Mouse (Mus musculus) CH12.LX (cell line): Measurements from ENCODE around the gene H2-DMa. TPM values are rescaled to one million over a fixed set of nuclear protein-coding genes. Genes with fewer than 3 reads are reported as not detected.
A peak's percentile ranks its signal among the peaks of the same experiment; 100 is the strongest.

Experiments
- DNase-seq: peaks from one replicate; pipeline ENCODE4 v3.0.0-alpha.2; 2013; ENCODE audit errors: extremely low read depth
- H3K27ac ChIP-seq: 2 replicates; pipeline ENCODE4 v1.5.1; 2012; ENCODE audit warnings: low read depth, mild to moderate bottlenecking, control low read depth, moderate library complexity; ENCODE audit not compliant: insufficient read depth
- H3K27me3 ChIP-seq: replicated peaks from 2 replicates; pipeline ENCODE3; 2012; ENCODE audit warnings: inconsistent platforms
- H3K36me3 ChIP-seq, 2 experiments: replicated peaks in 1 of 2; 2 replicates each; pipeline versions ENCODE3 to v1.6.1; 2012; ENCODE audit warnings: inconsistent platforms in 1 of 2, low read length in 1 of 2, mild to moderate bottlenecking in 1 of 2, mixed read lengths in 1 of 2, moderate library complexity in 1 of 2; ENCODE audit not compliant: control insufficient read depth in 1 of 2, insufficient read depth in 1 of 2
- H3K4me1 ChIP-seq, 2 experiments: 2 replicates each; pipeline ENCODE4 v1.6.1; 2012; ENCODE audit warnings: inconsistent platforms in 1 of 2, moderate library complexity in 1 of 2; ENCODE audit not compliant: insufficient read depth in 2 of 2, control insufficient read depth in 1 of 2
- H3K4me2 ChIP-seq: 2 replicates; pipeline ENCODE4 v1.6.1; 2012; ENCODE audit warnings: low read depth, mild to moderate bottlenecking, control low read depth; ENCODE audit not compliant: poor library complexity, insufficient read depth, severe bottlenecking
- H3K4me3 ChIP-seq, 3 experiments: fragments of 150-350 bp in 1 of 3; sonication (generic) in 1 of 3; replicated peaks in 1 of 3; 2 replicates each; pipeline versions ENCODE3 to v1.5.1; 2011 to 2012; ENCODE audit warnings: low read depth in 2 of 3, low read length in 2 of 3, mild to moderate bottlenecking in 2 of 3, moderate library complexity in 2 of 3, control low read depth in 1 of 3, improper control_type of control experiment in 1 of 3, inconsistent platforms in 1 of 3, mixed read lengths in 1 of 3; ENCODE audit not compliant: poor library complexity in 1 of 3
- H3K79me2 ChIP-seq: replicated peaks from 2 replicates; pipeline ENCODE4 v1.6.1; 2012; ENCODE audit warnings: mild to moderate bottlenecking, moderate library complexity; ENCODE audit not compliant: control insufficient read depth, poor library complexity, insufficient read depth, severe bottlenecking; ENCODE audit errors: extremely low read depth
- H3K9ac ChIP-seq: 2 replicates; pipeline ENCODE4 v1.6.1; 2012; ENCODE audit warnings: low read depth, mild to moderate bottlenecking, control low read depth, moderate library complexity; ENCODE audit not compliant: insufficient read depth
- H3K9me3 ChIP-seq: replicated peaks from 2 replicates; pipeline ENCODE3; 2012; ENCODE audit warnings: low read length, inconsistent platforms, mixed read lengths
- BHLHE40 ChIP-seq: IDR thresholded peaks from 2 replicates; pipeline ENCODE4 v1.6.1; 2011; ENCODE audit warnings: mild to moderate bottlenecking, low read depth, low read length, improper control_type of control experiment
- CHD1 ChIP-seq: IDR thresholded peaks from 2 replicates; pipeline ENCODE4 v1.6.1; 2012; ENCODE audit warnings: low read depth, low read length, improper control_type of control experiment, inconsistent platforms
- CHD2 ChIP-seq: IDR thresholded peaks from 2 replicates; pipeline ENCODE4 v1.6.1; 2011; ENCODE audit warnings: low read length, improper control_type of control experiment
- ELF1 ChIP-seq: IDR thresholded peaks from 2 replicates; pipeline ENCODE4 v1.6.1; 2014; ENCODE audit warnings: low read depth, mild to moderate bottlenecking, inconsistent platforms, low read length, improper control_type of control experiment
- EP300 ChIP-seq: IDR thresholded peaks from 2 replicates; pipeline ENCODE4 v1.6.1; 2011; ENCODE audit warnings: low read length, improper control_type of control experiment
- ETS1 ChIP-seq: conservative IDR thresholded peaks from 2 replicates; pipeline ENCODE4 v1.6.1; 2012; ENCODE audit warnings: low read depth, mild to moderate bottlenecking, inconsistent platforms, low read length, improper control_type of control experiment, moderate library complexity
- GABPA ChIP-seq: IDR thresholded peaks from 2 replicates; pipeline ENCODE4 v1.6.1; 2012; ENCODE audit warnings: low read depth, low read length, improper control_type of control experiment, inconsistent platforms; ENCODE audit not compliant: insufficient replicate concordance
- IRF4 ChIP-seq: IDR thresholded peaks from 2 replicates; pipeline ENCODE4 v1.6.1; 2014; ENCODE audit warnings: low read depth, mild to moderate bottlenecking, inconsistent platforms, low read length, improper control_type of control experiment
- JUN ChIP-seq: IDR thresholded peaks from 2 replicates; pipeline ENCODE4 v1.6.1; 2011; ENCODE audit warnings: low read depth, mild to moderate bottlenecking, low read length, improper control_type of control experiment, moderate library complexity; ENCODE audit not compliant: insufficient read depth
- MAFK ChIP-seq: IDR thresholded peaks from 2 replicates; pipeline ENCODE4 v1.6.1; 2011; ENCODE audit warnings: low read length, improper control_type of control experiment; ENCODE audit not compliant: insufficient replicate concordance
- MAX ChIP-seq: IDR thresholded peaks from 2 replicates; pipeline ENCODE4 v1.6.1; 2011; ENCODE audit warnings: low read length, improper control_type of control experiment
- MAZ ChIP-seq: IDR thresholded peaks from 2 replicates; pipeline ENCODE4 v1.6.1; 2012; ENCODE audit warnings: low read depth, mild to moderate bottlenecking, inconsistent platforms, low read length, improper control_type of control experiment, moderate library complexity
- MEF2A ChIP-seq: IDR thresholded peaks from 2 replicates; pipeline ENCODE4 v1.6.1; 2014; ENCODE audit warnings: low read depth, mild to moderate bottlenecking, inconsistent platforms, low read length, improper control_type of control experiment, borderline replicate concordance
- MXI1 ChIP-seq: IDR thresholded peaks from 2 replicates; pipeline ENCODE4 v1.6.1; 2011; ENCODE audit warnings: mild to moderate bottlenecking, low read depth, low read length, improper control_type of control experiment
- MYC ChIP-seq: IDR thresholded peaks from 2 replicates; pipeline ENCODE4 v1.6.1; 2011; ENCODE audit warnings: low read depth, mild to moderate bottlenecking, improper control_type of control experiment, low read length
- NELFE ChIP-seq: IDR thresholded peaks from 2 replicates; pipeline ENCODE4 v1.6.1; 2011; ENCODE audit warnings: low read depth, low read length, improper control_type of control experiment
- NRF1 ChIP-seq: IDR thresholded peaks from 2 replicates; pipeline ENCODE4 v1.6.1; 2014; ENCODE audit warnings: low read depth, mild to moderate bottlenecking, inconsistent platforms, low read length, improper control_type of control experiment, moderate library complexity
- POLR2A ChIP-seq: IDR thresholded peaks from 2 replicates; pipeline ENCODE4 v1.6.1; 2011; ENCODE audit warnings: low read depth, mild to moderate bottlenecking, improper control_type of control experiment, low read length
- RAD21 ChIP-seq: IDR thresholded peaks from 2 replicates; pipeline ENCODE4 v1.6.1; 2011; ENCODE audit warnings: low read depth, mild to moderate bottlenecking, low read length, improper control_type of control experiment, moderate library complexity
- RCOR1 ChIP-seq: conservative IDR thresholded peaks from 2 replicates; pipeline ENCODE4 v1.6.1; 2012; ENCODE audit warnings: low read depth, mild to moderate bottlenecking, inconsistent platforms, low read length, improper control_type of control experiment
- SIN3A ChIP-seq: IDR thresholded peaks from 2 replicates; pipeline ENCODE4 v1.6.1; 2012; ENCODE audit warnings: low read length, improper control_type of control experiment, inconsistent platforms
- SMC3 ChIP-seq: IDR thresholded peaks from 2 replicates; pipeline ENCODE4 v1.6.1; 2011; ENCODE audit warnings: low read depth, low read length, improper control_type of control experiment
- TBP ChIP-seq: conservative IDR thresholded peaks from 2 replicates; pipeline ENCODE4 v1.6.1; 2011; ENCODE audit warnings: low read depth, low read length, improper control_type of control experiment
- TCF12 ChIP-seq: IDR thresholded peaks from 2 replicates; pipeline ENCODE4 v1.6.1; 2014; ENCODE audit warnings: low read depth, mild to moderate bottlenecking, inconsistent platforms, low read length, improper control_type of control experiment
- ZNF384 ChIP-seq: IDR thresholded peaks from 2 replicates; pipeline ENCODE4 v1.6.1; 2012; ENCODE audit warnings: low read depth, low read length, improper control_type of control experiment, inconsistent platforms
- dilution Hi-C: fragments of 300-500 bp; cut with MboI; formaldehyde crosslinking; loops from 2 replicates; pipeline ENCODE4 v1.14.3; 2020; ENCODE audit warnings: low sequenced_read_pairs; ENCODE audit not compliant: extremely low pct_unique_long_range_greater_than_20kb, extremely low pct_ligation_motif_present
- in situ Hi-C: fragments of 300-500 bp; cut with MboI; formaldehyde crosslinking; loops from 3 replicates; pipeline ENCODE4 v1.14.3; 2019; ENCODE audit warnings: low sequenced_read_pairs, low pct_ligation_motif_present, low pct_unique_long_range_greater_than_20kb, mixed read lengths
- polyA plus RNA-seq: library from polyadenylated mRNA; unstranded; fragments of >175 nt; gene quantifications from 2 replicates; pipeline ENCODE4 v1.2.1, GENCODE M21; 2012; ENCODE audit warnings: low read depth; ENCODE audit not compliant: insufficient read length
- total RNA-seq, 2 experiments: library from RNA; depleted of rRNA; stranded (reverse); fragments of 300-350 nt in 1 of 2; fragments of >200 nt in 1 of 2; gene quantifications; 2 replicates each; pipeline ENCODE4 v1.2.3; 2012 to 2014

Gene H2-DMa
- total and polyA plus RNA-seq, 3 experiments: 67.7 to 119 (median 112) TPM

GRCm38 (mm10) chr17:34141448-34141847, 22.1 kb downstream of the H2-DMa start:
- H3K4me1 ChIP-seq: peaks cover 18 to 45% of the 10 kb centered on the region in 2 experiments
- no peak overlapping the region for H3K4me2 ChIP-seq
- no peak overlapping the region for H3K4me3 ChIP-seq
- H3K27me3 ChIP-seq: no peaks in the 10 kb centered on the region
- peaks cover 5% of the 10 kb centered on the region for H3K79me2 ChIP-seq
- H3K9me3 ChIP-seq: no peaks in the 10 kb centered on the region
- H3K27ac ChIP-seq: no peak overlapping the region
- in situ Hi-C loops: no loop called here
- DNase-seq: no peak
- TF ChIP-seq EP300 (no peak), ETS1 (no peak), TBP (no peak), POLR2A (no peak)
- dilution Hi-C loops: no loop called here
- peaks cover 6 to 39% of the 10 kb centered on the region in 2 experiments for H3K36me3 ChIP-seq
- H3K9ac ChIP-seq: no peak overlapping the region

DNA sequence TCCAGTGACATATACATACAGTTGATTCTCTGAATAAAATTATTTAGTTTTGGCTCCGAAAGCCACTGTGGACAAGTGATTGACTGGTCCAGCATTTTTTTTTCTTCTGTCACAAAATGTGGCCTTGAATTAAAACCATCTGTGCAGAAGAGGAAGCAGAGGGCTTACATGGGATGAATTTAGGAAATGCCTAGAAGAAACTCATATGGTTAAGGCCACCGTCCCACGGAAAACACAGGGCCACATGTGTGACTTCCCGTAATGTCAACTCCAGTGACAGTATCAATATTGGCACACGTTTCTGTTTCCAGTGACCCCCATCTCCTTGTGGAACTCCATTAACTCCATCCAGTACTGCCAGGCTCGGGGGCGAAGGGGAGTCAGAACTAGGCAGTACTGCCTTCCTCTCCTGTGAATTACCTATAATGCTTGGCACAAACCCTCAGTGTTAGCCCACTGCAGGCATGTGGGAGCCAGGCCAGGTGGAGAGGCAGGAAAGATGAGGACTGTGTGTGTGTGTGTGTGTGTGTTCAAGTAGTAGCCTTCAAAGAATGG, 23.2 kb downstream of the H2-DMa start:
- no peak overlapping the region for H3K9ac ChIP-seq
- H3K36me3 ChIP-seq: peaks cover 6 to 32% of the 10 kb centered on the region in 2 experiments
- peaks cover 5% of the 10 kb centered on the region for H3K79me2 ChIP-seq
- H3K4me3 ChIP-seq: peak overlapping the region in 1 of 3 experiments; percentile 50
- in situ Hi-C loops (no loop called here), dilution Hi-C loops (no loop called here)
- no peak overlapping the region for H3K27ac ChIP-seq
- peaks cover 18 to 44% of the 10 kb centered on the region in 2 experiments for H3K4me1 ChIP-seq
- H3K9me3 ChIP-seq: no peaks in the 10 kb centered on the region
- H3K4me2 ChIP-seq: peak overlapping the region; percentile 24; the same call in 1 of the 2 replicates
- DNase-seq: no peak
- no peaks in the 10 kb centered on the region for H3K27me3 ChIP-seq
- TF ChIP-seq CHD1 (no peak), ZNF384 (peak; percentile 40), ELF1 (no peak), SMC3 (no peak), GABPA (no peak)

- Histone ChIP-seq H3K27ac (no peak within 1 kb of the TSS), H3K9me3 (no peaks in the 10 kb centered on the region), H3K36me3 (peaks cover 9 to 30% of the 10 kb centered on the region in 2 experiments), H3K4me2 (peak within 1 kb of the TSS; percentile 24; the same call in 1 of the 2 replicates), H3K9ac (no peak within 1 kb of the TSS), H3K4me1 (peaks cover 18 to 46% of the 10 kb centered on the region in 2 experiments), H3K79me2 (peaks cover 5% of the 10 kb centered on the region), H3K27me3 (no peaks in the 10 kb centered on the region), H3K4me3 (peak within 1 kb of the TSS in 1 of 3 experiments; percentile 50)
- dilution Hi-C loops (no loop called here), in situ Hi-C loops (no loop called here)
- DNase-seq: peak; percentile 97
- peak; percentile 66; the same call in 1 of the 2 replicates for TF ChIP-seq ELF1
- TF ChIP-seq ETS1: peak; percentile 92
- TF ChIP-seq NELFE: no peak
- peak; percentile 82 for TF ChIP-seq TCF12
- TF ChIP-seq JUN: peak; percentile 50; the same call in 1 of the 2 replicates
- TF ChIP-seq MYC: peak; percentile 49; the same call in 1 of the 2 replicates
- peak; percentile 80 for TF ChIP-seq MEF2A
- no peak; the same call in 1 of the 2 replicates for TF ChIP-seq MXI1
- peak; percentile 91; the same call in 1 of the 2 replicates for TF ChIP-seq RCOR1
- no peak for TF ChIP-seq TBP
- no peak for TF ChIP-seq MAZ
- 0 out of 2 replicates have a peak, but pooled peaks have one; percentile 43 for TF ChIP-seq SIN3A
- TF ChIP-seq MAFK: peak; percentile 92
- TF ChIP-seq EP300: peak; percentile 98
- TF ChIP-seq MAX: no peak
- peak; percentile 82 for TF ChIP-seq BHLHE40
- no peak for TF ChIP-seq NRF1
- TF ChIP-seq RAD21: no peak
- TF ChIP-seq CHD2: peak; percentile 82
- peak; percentile 98 for TF ChIP-seq IRF4
Observed at GRCm38 (mm10) chr17:34143033-34143432, 23.7 kb downstream of the H2-DMa start, which contains the start of gene H2-DMb2. TSS of gene H2-DMb2 (plus strand) at chr17:34143307.
